Mouse (Mus musculus) heart, adult 2 months (tissue): ENCODE data around the gene Kiz. TPM values are rescaled to one million over a fixed set of nuclear protein-coding genes. Genes with fewer than 3 reads are reported as not detected.
A peak's percentile ranks its signal among the peaks of the same experiment; 100 is the strongest.

ENCODE experiments used
- DNase-seq, 2 experiments: peaks; one replicate each; pipeline ENCODE4 v3.0.0; 2021
- H3K27ac ChIP-seq: fragments of 200-600 bp; 2 replicates; pipeline ENCODE4 v1.8.1; 2022
- H3K27me3 ChIP-seq: fragments of 200-500 bp; 2 replicates; pipeline ENCODE4 v1.6.1; 2012; ENCODE audit warnings: mild to moderate bottlenecking, low read length, inconsistent platforms, mixed read lengths; ENCODE audit not compliant: control insufficient read depth, insufficient read depth
- H3K36me3 ChIP-seq: fragments of 200-500 bp; 2 replicates; pipeline ENCODE4 v1.6.1; 2012; ENCODE audit warnings: low read length, inconsistent platforms; ENCODE audit not compliant: control insufficient read depth, insufficient read depth
- H3K4me1 ChIP-seq: fragments of 200-500 bp; 2 replicates; pipeline ENCODE4 v1.6.1; 2011; ENCODE audit warnings: low read length; ENCODE audit not compliant: control insufficient read depth, insufficient read depth
- H3K4me3 ChIP-seq: fragments of 200-600 bp; 2 replicates; pipeline ENCODE4 v1.8.1; 2022
- H3K79me2 ChIP-seq: fragments of 200-500 bp; replicated peaks from 2 replicates; pipeline ENCODE4 v1.6.1; 2012; ENCODE audit warnings: mild to moderate bottlenecking, inconsistent platforms, low read length, moderate library complexity, mixed read lengths; ENCODE audit not compliant: control insufficient read depth, insufficient read depth
- H3K9ac ChIP-seq: fragments of 200-500 bp; 2 replicates; pipeline ENCODE4 v1.6.1; 2012; ENCODE audit warnings: low read depth, mild to moderate bottlenecking, control low read depth, inconsistent platforms, low read length, mixed read lengths
- CTCF ChIP-seq: fragments of 200-600 bp; IDR thresholded peaks from 2 replicates; pipeline ENCODE4 v1.8.1; 2022; ENCODE audit warnings: antibody characterized with exemption, mild to moderate bottlenecking, moderate library complexity
- EP300 ChIP-seq: fragments of 200-500 bp; IDR thresholded peaks from 2 replicates; pipeline ENCODE4 v1.6.1; 2011; ENCODE audit warnings: low read depth, low read length, control low read depth; ENCODE audit not compliant: insufficient read depth
- POLR2A ChIP-seq: fragments of 200-500 bp; IDR thresholded peaks from 2 replicates; pipeline ENCODE4 v1.6.1; 2011; ENCODE audit warnings: mild to moderate bottlenecking, low read depth, low read length, control low read depth; ENCODE audit not compliant: insufficient read depth
- WGBS: fragments of 180-500 bp; shearing (Covaris S2); methylation state at CpG from one replicate; pipeline ENCODE4 v1.1.7; 2018; 5-methylcytosine and 5-hydroxymethylcytosine counted together
- intact Hi-C: fragments of 180-260 bp; cut with DNase I; formaldehyde crosslinking; loops from one replicate; pipeline ENCODE4 v1.15.1; 2025
- polyA plus RNA-seq: library from polyadenylated mRNA; depleted of rRNA; stranded (reverse); fragments of >200 nt; gene quantifications from 2 replicates; pipeline ENCODE4 v1.2.3, GENCODE M21; 2012
- total RNA-seq, 2 experiments: library from RNA; stranded (reverse); gene quantifications; 2 replicates each; pipeline ENCODE4 v1.2.3; 2021

Kiz gene
- total and polyA plus RNA-seq, 3 experiments = 16.2 to 124 (median 97.9) TPM

DNA sequence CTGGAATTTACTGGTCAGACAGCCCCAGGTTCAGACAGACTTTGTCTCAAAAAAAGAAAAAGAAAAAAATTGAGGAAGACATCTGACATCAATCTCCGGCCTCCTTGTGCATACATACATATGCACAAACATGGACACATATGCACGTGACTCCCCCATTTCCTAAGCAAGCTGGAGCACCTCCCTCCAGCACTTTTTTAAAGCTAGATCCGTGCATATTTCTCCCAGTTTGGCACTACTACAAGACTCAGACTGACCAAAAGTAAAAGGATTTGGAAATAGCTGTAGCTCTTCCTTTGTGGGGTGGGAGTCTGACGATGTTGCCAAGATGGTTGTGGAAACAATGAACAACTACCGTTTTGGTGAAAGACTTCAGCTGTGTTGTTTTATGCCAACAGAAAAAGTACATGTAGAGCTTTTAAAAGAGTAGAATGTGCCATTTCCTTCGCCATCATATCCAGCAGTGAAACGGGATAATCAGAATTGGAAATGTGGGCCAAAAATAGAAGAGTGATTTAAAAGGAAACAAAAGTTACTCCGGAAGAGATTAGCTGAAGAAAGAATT is 28.7 kb downstream of the Kiz start:
- intact Hi-C loops = no loop called here
- DNase-seq = no peak
- WGBS = 30% methylated on average over 8 of the region's 8 CpGs
- Histone ChIP-seq H3K4me1 (peaks cover 4% of the 10 kb centered on the region), H3K27me3 (no peaks in the 10 kb centered on the region), H3K36me3 (peaks cover 3% of the 10 kb centered on the region), H3K27ac (peak overlapping the region; percentile 40), H3K9ac (no peak overlapping the region), H3K4me3 (no peak overlapping the region), H3K79me2 (no peaks in the 10 kb centered on the region)
- TF ChIP-seq POLR2A = no peak
- TF ChIP-seq EP300 = no peak
- no peak for TF ChIP-seq CTCF

DNA sequence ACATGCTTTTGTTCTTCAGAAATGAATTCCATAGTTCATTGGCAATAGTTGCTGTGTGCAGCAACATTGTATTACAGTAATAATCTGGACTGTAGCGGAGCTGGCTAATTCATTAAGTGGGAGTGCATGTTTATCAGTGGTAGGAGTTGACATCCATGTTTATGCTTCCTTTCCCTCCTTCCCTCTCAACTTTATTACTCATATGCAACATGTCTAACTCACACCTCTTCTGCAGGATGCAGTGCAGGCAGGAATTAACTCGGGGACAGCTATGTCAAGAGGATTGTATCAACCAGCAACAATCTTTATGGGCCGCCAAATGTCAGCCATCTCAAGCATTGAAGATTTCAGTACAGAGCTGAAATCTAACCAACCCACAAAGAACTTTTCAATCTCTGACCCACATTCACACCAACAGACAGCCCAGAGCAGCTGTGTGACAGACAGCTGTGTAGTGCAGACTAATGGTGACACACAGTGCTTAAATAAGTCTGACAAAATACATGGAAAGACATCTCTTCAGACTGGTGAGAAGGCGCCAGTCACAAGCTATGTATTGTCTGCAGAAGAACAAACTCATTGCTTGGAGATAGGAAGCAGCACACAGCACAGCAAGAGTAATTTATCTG is 33.2 kb downstream of the Kiz start:
- Histone ChIP-seq H3K79me2 (no peaks in the 10 kb centered on the region), H3K36me3 (peaks cover 2% of the 10 kb centered on the region), H3K4me1 (peaks cover 3% of the 10 kb centered on the region), H3K27me3 (no peaks in the 10 kb centered on the region), H3K4me3 (no peak overlapping the region), H3K27ac (no peak overlapping the region), H3K9ac (no peak overlapping the region)
- intact Hi-C loops = no loop called here
- 80% methylated on average over 4 of the region's 4 CpGs for WGBS
- DNase-seq = no peak
- TF ChIP-seq EP300 (no peak), CTCF (no peak), POLR2A (no peak)

DNA sequence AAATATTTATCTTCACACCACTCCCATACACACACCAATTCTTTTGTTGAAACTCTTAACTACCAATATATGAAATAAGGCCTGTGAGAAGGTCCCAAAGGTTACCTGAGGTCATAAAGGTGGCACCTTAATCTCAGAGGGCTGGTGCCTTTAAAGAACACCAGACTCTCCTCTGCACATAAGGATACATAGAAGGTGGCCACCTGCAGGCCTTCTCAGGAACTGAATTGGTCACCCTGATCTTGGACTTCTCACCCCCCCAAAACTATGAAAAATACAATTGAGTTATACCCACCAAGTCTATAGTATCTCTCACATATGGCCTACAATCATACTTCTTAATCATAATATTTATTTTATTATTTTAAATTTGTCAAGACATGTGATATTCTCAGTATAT is 43.3 kb downstream of the Kiz start:
- DNase-seq = no peak
- Histone ChIP-seq H3K36me3 (no peaks in the 10 kb centered on the region), H3K79me2 (no peaks in the 10 kb centered on the region), H3K4me3 (no peak overlapping the region), H3K4me1 (no peaks in the 10 kb centered on the region), H3K9ac (no peak overlapping the region), H3K27me3 (no peaks in the 10 kb centered on the region), H3K27ac (no peak overlapping the region)
- TF ChIP-seq CTCF = peak; percentile 71
- no peak for TF ChIP-seq POLR2A
- TF ChIP-seq EP300 = no peak
- intact Hi-C loops = no loop called here

DNA sequence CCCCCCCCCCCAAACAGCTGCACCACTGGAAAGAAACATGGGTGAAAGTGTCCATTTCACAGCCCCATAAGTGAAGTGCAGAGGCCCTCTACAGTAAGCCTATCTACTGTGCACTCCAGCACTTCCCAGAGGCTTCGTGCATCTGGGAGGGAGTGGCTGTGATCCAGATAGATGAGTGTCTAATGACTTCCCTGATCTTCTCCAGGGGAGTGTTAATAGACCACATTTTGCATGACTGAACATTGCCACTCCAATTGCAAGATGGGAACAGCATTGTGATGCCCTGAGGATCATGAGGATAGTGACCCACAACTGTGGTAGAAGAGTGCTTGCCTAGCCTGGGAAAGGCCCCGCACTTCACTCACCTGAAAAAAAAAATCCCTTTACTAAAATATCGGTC is 60.4 kb downstream of the Kiz start:
- no peak for TF ChIP-seq POLR2A
- TF ChIP-seq EP300 = no peak
- TF ChIP-seq CTCF = no peak
- Histone ChIP-seq H3K27ac (no peak overlapping the region), H3K36me3 (no peaks in the 10 kb centered on the region), H3K79me2 (no peaks in the 10 kb centered on the region), H3K9ac (no peak overlapping the region), H3K4me1 (no peaks in the 10 kb centered on the region), H3K4me3 (no peak overlapping the region), H3K27me3 (no peaks in the 10 kb centered on the region)
- intact Hi-C loops = no loop called here
- WGBS = 94% methylated on average over 3 of the region's 3 CpGs
- DNase-seq = no peak

DNA sequence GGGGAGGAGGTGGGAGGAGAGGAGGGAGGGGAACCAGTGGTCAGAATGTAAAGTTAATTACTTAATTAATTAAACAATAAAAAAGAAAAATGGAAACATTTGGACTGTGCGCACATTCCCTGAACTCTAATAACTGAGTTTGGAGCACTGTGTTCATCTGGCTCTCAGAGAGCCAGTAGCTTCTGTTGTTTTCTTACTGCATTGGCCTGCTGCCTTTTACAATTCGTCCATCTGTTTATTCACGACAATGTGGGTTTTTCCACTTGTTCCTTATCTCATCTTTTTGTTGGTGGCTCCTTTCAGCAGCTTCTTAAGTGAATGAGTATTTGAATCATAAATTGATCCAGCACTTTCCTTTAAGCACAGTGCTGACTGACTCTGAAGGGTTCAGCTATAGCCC is 62.1 kb downstream of the Kiz start:
- WGBS = 61% methylated on average over 3 of the region's 3 CpGs

DNA sequence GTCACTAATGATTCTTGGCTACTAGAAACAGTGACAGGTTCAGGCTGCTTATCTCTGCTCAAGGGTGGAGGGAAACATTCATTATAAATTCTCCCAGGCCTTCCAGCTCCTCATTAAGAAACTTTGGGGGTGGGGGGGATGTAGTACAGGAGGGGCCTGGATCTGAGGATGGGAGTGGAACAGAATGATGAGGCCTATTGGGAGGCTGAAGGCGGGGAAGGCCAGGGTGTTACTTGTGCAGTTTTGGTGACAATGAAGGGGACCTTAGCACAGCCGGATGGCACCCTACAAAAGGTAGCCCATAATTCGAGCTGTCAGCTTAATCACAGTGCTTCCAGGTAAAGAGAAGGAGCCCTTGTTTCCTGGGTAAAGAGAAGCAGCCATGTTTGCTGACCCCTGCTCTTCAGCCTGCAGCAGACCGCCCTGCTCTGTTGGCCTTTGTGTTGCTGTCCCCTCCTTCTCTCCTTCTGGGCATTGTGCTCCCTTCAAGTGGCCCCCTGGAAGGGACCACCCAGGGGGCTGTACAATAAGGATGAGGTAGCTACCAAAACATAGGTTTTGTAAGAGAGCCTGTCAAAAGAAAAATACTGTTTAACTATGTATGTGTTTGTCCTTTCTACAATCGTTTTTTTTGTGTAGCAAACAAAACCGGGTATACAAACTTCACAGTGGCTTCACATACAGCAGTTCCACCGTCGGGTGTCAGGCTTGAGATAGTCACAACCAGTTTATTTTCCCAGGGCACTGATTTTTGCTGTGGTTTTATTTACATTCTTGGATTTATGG is 64.9 kb downstream of the Kiz start:
- no peak overlapping the region for H3K9ac ChIP-seq
- intact Hi-C loops = no loop called here
- WGBS = 63% methylated on average over 8 of the region's 8 CpGs

More for the DNA sequence above, 62.1 kb downstream of the Kiz start:
- Histone ChIP-seq H3K27ac (no peak overlapping the region), H3K36me3 (no peaks in the 10 kb centered on the region), H3K4me1 (no peaks in the 10 kb centered on the region), H3K79me2 (no peaks in the 10 kb centered on the region), H3K27me3 (no peaks in the 10 kb centered on the region), H3K4me3 (no peak overlapping the region), H3K9ac (no peak overlapping the region)
- no peak for DNase-seq
- TF ChIP-seq POLR2A (no peak), EP300 (no peak)
- intact Hi-C loops = no loop called here

More for the DNA sequence above, 64.9 kb downstream of the Kiz start:
- H3K27me3 ChIP-seq = no peaks in the 10 kb centered on the region
- no peaks in the 10 kb centered on the region for H3K4me1 ChIP-seq
- no peak for DNase-seq
- H3K36me3 ChIP-seq = no peaks in the 10 kb centered on the region
- H3K4me3 ChIP-seq = no peak overlapping the region
- no peaks in the 10 kb centered on the region for H3K79me2 ChIP-seq
- TF ChIP-seq EP300 (no peak), POLR2A (no peak), CTCF (no peak)
- no peak overlapping the region for H3K27ac ChIP-seq
